Mouse (Mus musculus) brain, embryonic 14.5 days (tissue): Measurements from ENCODE around the gene Wwox.

Source experiments
- CTCF ChIP-seq: fragments of 200-500 bp; IDR thresholded peaks from 2 replicates; pipeline ENCODE4 v1.5.1; 2012; ENCODE audit warnings: inconsistent platforms, mild to moderate bottlenecking, moderate library complexity, borderline replicate concordance; ENCODE audit not compliant: insufficient read depth, insufficient read length; ENCODE audit errors: extremely low read depth
- POLR2A ChIP-seq: fragments of 200-500 bp; IDR thresholded peaks from 2 replicates; pipeline ENCODE4 v1.6.1; 2012; ENCODE audit warnings: mild to moderate bottlenecking, inconsistent platforms, borderline replicate concordance; ENCODE audit not compliant: poor library complexity, insufficient read depth, insufficient read length, severe bottlenecking; ENCODE audit errors: extremely low read depth

- no peak for TF ChIP-seq POLR2A
- TF ChIP-seq CTCF = no peak
Measured at GRCm38 (mm10) chr8:114832251-114832774, 392.9 kb downstream of the Wwox start.
